Mouse (Mus musculus): ENCODE results near the gene Pate2. TPM values are rescaled to one million over a fixed set of nuclear protein-coding genes. Genes with fewer than 3 reads are reported as not detected.

Gene Pate2
- 0.57 and 0.84 TPM in 2 replicates for polyA plus RNA-seq (2015; fragmentation: Nextera tagmentation; extraction: Ambion mirVana)

- ATAC-seq (ENCODE audit: low FRiP score, low TSS enrichment) = peak; percentile 98
Observed at GRCm38 (mm10) chr9:35569571-35570534, at the start of gene Pate2, which contains the start of gene Hyls1. Gene Pate2, plus strand, starts transcription at chr9:35570284. Gene Hyls1, minus strand, starts transcription at chr9:35570398.

DNA sequence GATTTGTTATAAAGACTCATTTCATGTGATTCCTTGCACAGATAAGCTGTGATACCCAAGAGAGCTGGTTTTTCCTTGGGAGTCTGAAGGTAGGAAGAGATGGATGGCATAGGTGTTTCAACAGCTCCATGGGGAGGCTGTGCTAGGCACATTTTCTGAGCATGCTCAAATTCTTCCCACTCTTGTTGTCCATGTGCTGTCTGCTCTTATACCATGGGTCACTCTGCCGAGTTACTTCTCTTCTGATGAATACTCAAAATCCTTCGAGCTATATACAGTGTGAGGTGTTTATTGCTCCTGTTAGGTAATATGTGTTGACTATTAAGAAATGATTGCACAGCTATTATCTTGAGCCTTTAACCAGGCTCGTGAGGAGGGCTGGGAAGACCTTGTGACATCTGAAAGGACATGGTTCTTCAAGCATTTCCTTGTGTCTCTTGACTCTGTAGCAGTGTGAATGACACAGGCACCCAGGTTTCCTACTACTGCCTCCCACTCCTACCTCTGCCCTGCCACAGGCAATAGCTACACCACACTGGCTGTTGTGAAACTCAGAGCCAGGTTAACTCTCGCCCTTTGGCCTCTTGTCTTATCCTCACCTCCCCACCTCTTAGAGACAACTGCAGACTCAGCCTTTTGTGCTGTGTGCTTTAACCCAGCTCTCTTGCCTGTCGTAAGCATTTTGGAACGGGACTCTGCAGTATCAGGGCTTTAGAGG is 49.3 kb upstream of the Pate2 start:
- Histone ChIP-seq H3K27me3 (ENCODE audit: insufficient read depth, low read length) (no peaks in the 10 kb centered on the region), H3K9me3 (ENCODE audit: low read length) (no peaks in the 10 kb centered on the region), H3K36me3 (ENCODE audit: insufficient read depth, low read length) (no peaks in the 10 kb centered on the region), H3K4me3 (ENCODE audit: low read length) (no peak overlapping the region), H3K9ac (replicated peaks; ENCODE audit: low read length) (no peak overlapping the region), H3K27ac (ENCODE audit: low read length) (no peak overlapping the region), H3K4me1 (ENCODE audit: insufficient read depth, low read length) (peaks cover 7% of the 10 kb centered on the region; the same call in 1 of the 2 replicates), H3K4me2 (replicated peaks; ENCODE audit: low read depth, low read length) (no peak overlapping the region)
- 64% methylated on average over 6 of the region's 6 CpGs for WGBS
- ATAC-seq (ENCODE audit: low FRiP score, low TSS enrichment) = 0 out of 2 replicates have a peak, but pooled peaks have one; percentile 20

More at GRCm38 (mm10) chr9:35569571-35570534, at the start of gene Pate2, which contains the start of gene Hyls1:
- Histone ChIP-seq H3K4me2 (replicated peaks; ENCODE audit: low read depth, low read length) (peak within 1 kb of the TSS; percentile 92), H3K27ac (ENCODE audit: low read length) (peak within 1 kb of the TSS; percentile 75), H3K9ac (replicated peaks; ENCODE audit: low read length) (peak within 1 kb of the TSS; percentile 88), H3K9me3 (ENCODE audit: low read length) (no peaks in the 10 kb centered on the region), H3K4me3 (ENCODE audit: low read length) (peak within 1 kb of the TSS; percentile 87), H3K4me1 (ENCODE audit: insufficient read depth, low read length) (peaks cover 17% of the 10 kb centered on the region), H3K36me3 (ENCODE audit: insufficient read depth, low read length) (peaks cover 28% of the 10 kb centered on the region), H3K27me3 (ENCODE audit: insufficient read depth, low read length) (peaks cover 22% of the 10 kb centered on the region)
- under 1% methylated on average over 85 of the region's 86 CpGs for WGBS

DNA sequence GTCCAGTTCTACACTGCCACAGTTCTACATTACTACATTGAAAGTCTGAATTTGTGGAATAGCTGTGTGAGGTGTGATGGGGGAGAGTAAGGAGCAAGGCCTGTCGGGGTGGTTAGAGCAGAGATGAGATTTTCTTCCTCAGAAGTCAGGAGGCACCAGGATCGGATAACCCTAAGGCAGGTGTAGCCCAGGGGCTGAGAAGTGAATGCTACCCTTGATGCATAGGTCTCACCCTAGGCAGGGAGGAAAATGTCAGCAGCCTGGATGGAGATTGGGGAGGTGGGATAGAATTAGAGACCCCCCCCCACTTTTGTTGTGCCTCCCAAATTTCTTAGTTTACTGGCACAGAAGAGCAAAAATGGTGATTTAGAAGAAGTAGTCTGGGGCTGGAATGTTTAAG is 47.8 kb upstream of the Pate2 start:
- Histone ChIP-seq H3K4me1 (ENCODE audit: insufficient read depth, low read length) (peaks cover 7% of the 10 kb centered on the region; the same call in 1 of the 2 replicates), H3K36me3 (ENCODE audit: insufficient read depth, low read length) (no peaks in the 10 kb centered on the region), H3K27ac (ENCODE audit: low read length) (no peak overlapping the region)

DNA sequence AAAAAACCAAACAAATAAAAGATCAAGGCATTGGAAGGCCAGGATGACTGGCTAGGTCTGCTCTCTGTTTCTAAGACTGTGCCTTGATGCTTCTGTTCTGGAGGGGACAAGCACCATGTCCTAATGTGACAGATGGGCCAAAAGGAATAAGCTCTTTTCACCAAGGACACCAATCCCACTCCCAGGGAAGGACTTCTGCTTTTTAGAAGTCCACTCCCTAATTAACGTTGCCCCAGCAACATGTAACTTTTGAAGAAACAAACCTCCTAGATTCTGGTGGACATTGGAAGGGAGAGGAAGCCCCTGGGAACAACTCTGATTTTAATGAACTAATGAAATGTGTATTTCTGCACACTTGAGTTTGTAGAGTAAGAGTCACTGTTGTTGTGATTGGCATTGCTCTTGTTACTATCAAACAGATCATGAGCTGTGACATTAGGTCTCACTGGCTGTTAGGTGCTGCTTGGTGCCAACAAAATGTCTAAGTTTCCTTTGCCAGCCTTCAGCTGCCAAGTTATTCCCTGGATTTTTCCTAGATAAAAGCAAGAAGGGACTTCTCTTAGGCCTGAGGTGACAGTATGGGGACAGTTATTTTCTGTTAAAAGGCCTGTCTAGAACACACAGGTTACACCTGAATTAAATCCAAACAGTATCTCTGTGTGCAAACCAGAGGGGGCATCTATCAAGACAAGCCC is 47.1 kb upstream of the Pate2 start:
- 71% methylated on average over 1 of the region's 1 CpGs for WGBS
- ATAC-seq (ENCODE audit: low FRiP score, low TSS enrichment) = no peak
- Histone ChIP-seq H3K27ac (ENCODE audit: low read length) (no peak overlapping the region), H3K4me3 (ENCODE audit: low read length) (no peak overlapping the region), H3K36me3 (ENCODE audit: insufficient read depth, low read length) (no peaks in the 10 kb centered on the region), H3K4me2 (replicated peaks; ENCODE audit: low read depth, low read length) (no peak overlapping the region), H3K9me3 (ENCODE audit: low read length) (no peaks in the 10 kb centered on the region), H3K4me1 (ENCODE audit: insufficient read depth, low read length) (peaks cover 7% of the 10 kb centered on the region; the same call in 1 of the 2 replicates), H3K27me3 (ENCODE audit: insufficient read depth, low read length) (no peaks in the 10 kb centered on the region), H3K9ac (replicated peaks; ENCODE audit: low read length) (no peak overlapping the region)

More for the DNA sequence above, 47.8 kb upstream of the Pate2 start:
- Histone ChIP-seq H3K4me3 (ENCODE audit: low read length) (no peak overlapping the region), H3K4me2 (replicated peaks; ENCODE audit: low read depth, low read length) (no peak overlapping the region), H3K9me3 (ENCODE audit: low read length) (no peaks in the 10 kb centered on the region), H3K9ac (replicated peaks; ENCODE audit: low read length) (no peak overlapping the region), H3K27me3 (ENCODE audit: insufficient read depth, low read length) (no peaks in the 10 kb centered on the region)
- WGBS = 68% methylated on average over 2 of the region's 2 CpGs
- ATAC-seq (ENCODE audit: low FRiP score, low TSS enrichment) = no peak

- no peak overlapping the region for H3K4me2 ChIP-seq (replicated peaks; ENCODE audit: low read depth, low read length)
- no peak; the same call in 1 of the 2 replicates for ATAC-seq (ENCODE audit: low FRiP score, low TSS enrichment)
- no peaks in the 10 kb centered on the region for H3K9me3 ChIP-seq (ENCODE audit: low read length)
- no peak overlapping the region for H3K27ac ChIP-seq (ENCODE audit: low read length)
- H3K4me3 ChIP-seq (ENCODE audit: low read length) = no peak overlapping the region
- H3K9ac ChIP-seq (replicated peaks; ENCODE audit: low read length) = no peak overlapping the region
- H3K4me1 ChIP-seq (ENCODE audit: insufficient read depth, low read length) = peaks cover 7% of the 10 kb centered on the region; the same call in 1 of the 2 replicates
- H3K27me3 ChIP-seq (ENCODE audit: insufficient read depth, low read length) = no peaks in the 10 kb centered on the region
- WGBS = 45% methylated on average over 5 of the region's 5 CpGs
- no peaks in the 10 kb centered on the region for H3K36me3 ChIP-seq (ENCODE audit: insufficient read depth, low read length)
Observed at GRCm38 (mm10) chr9:35523541-35523940, 46.5 kb upstream of the Pate2 start.

DNA sequence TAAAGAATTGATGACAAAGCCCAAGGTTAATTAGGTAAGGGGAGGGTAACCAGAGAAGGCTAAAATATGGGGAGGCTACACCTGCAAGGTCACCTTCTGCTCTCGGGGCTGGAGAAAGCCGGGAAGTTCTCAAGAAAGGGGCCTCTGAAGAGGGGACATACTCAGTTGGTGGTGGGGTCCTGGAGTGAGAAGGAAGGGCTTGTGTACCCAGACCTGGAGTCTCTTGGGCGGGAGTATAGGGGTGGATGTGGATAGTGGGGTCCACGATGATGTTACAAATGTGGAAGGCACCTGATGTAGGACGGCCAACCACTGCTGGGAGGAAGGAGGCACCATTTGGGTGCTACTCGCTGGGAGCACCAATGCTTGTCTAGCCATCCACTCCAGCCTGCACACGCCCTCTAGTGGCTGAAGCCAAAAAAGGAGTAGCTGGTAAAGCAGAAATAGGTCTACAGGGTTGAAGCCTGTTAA is 46.1 kb upstream of the Pate2 start:
- no peak overlapping the region for H3K4me2 ChIP-seq (replicated peaks; ENCODE audit: low read depth, low read length)

DNA sequence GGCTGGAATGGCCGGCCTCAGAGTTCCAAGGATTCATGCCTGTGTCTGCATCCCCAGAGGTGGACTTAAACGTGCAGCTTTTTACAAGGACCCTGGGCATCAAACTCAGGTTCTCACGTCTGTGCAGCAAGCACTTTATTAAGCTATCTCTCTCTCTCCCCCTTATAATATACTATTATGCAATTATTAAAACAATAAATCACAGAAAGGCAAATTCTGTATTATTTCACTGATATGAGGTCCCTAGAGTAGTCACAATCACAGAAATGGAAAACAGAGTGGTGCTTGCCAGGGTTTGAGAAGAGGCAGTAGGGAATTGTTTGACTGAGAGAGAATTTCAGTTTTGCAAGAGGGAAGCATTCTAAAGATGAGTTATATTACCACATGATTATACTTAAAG is 40.9 kb upstream of the Pate2 start:
- Histone ChIP-seq H3K27ac (ENCODE audit: low read length) (no peak overlapping the region), H3K36me3 (ENCODE audit: insufficient read depth, low read length) (no peaks in the 10 kb centered on the region), H3K4me3 (ENCODE audit: low read length) (no peak overlapping the region), H3K4me1 (ENCODE audit: insufficient read depth, low read length) (no peaks in the 10 kb centered on the region), H3K27me3 (ENCODE audit: insufficient read depth, low read length) (no peaks in the 10 kb centered on the region), H3K4me2 (replicated peaks; ENCODE audit: low read depth, low read length) (no peak overlapping the region), H3K9ac (replicated peaks; ENCODE audit: low read length) (no peak overlapping the region), H3K9me3 (ENCODE audit: low read length) (no peaks in the 10 kb centered on the region)
- WGBS = 68% methylated on average over 3 of the region's 3 CpGs
- ATAC-seq (ENCODE audit: low FRiP score, low TSS enrichment) = no peak

More for the DNA sequence above, 46.1 kb upstream of the Pate2 start:
- no peaks in the 10 kb centered on the region for H3K9me3 ChIP-seq (ENCODE audit: low read length)
- H3K36me3 ChIP-seq (ENCODE audit: insufficient read depth, low read length) = no peaks in the 10 kb centered on the region
- H3K27me3 ChIP-seq (ENCODE audit: insufficient read depth, low read length) = no peaks in the 10 kb centered on the region
- no peak overlapping the region for H3K27ac ChIP-seq (ENCODE audit: low read length)
- H3K4me3 ChIP-seq (ENCODE audit: low read length) = no peak overlapping the region
- ATAC-seq (ENCODE audit: low FRiP score, low TSS enrichment) = peak; percentile 87
- WGBS = 17% methylated on average over 7 of the region's 7 CpGs
- H3K4me1 ChIP-seq (ENCODE audit: insufficient read depth, low read length) = peaks cover 7% of the 10 kb centered on the region; the same call in 1 of the 2 replicates
- no peak overlapping the region for H3K9ac ChIP-seq (replicated peaks; ENCODE audit: low read length)

DNA sequence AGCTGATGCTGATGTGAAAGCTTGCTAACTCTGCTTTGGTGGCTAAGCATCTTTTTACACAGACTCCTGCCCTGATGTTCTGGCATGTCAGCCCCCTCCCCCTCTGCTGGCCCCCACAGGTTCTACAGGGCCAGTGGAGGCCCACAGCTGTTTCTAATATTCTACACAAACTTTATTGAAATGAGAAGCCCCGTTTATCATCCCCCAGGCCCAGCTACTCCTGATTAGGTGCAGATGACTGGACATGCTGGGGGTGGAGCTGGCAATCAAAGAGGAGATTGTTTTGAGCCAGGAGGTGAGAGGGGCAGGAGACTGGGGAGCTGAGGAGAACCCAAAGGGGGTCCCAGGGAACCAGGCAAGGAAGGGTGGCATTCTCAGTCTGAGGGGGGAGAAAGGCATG is 40.3 kb upstream of the Pate2 start:
- H3K27ac ChIP-seq (ENCODE audit: low read length) = no peak overlapping the region

DNA sequence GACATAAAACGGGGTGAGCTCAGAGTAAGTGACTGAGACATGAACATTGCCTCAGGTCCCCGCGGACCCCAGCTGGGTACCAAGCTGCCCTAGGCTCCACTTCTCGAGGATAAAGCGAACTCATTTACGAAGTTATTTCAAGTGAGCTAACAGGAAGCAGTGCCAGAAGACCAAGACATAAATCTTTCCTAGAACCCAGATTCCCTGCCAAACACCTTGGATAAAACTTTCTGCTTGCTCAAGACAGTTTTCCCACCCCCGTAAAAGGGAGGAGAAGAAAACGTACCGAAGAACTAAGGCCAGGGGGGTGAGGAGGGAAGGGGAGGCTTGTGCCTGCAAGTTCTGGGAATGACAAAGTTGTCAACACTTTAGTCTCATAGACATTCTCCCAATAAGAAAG is 36.8 kb upstream of the Pate2 start:
- H3K4me3 ChIP-seq (ENCODE audit: low read length) = no peak overlapping the region
- H3K9me3 ChIP-seq (ENCODE audit: low read length) = no peaks in the 10 kb centered on the region
- peaks cover 12% of the 10 kb centered on the region for H3K4me1 ChIP-seq (ENCODE audit: insufficient read depth, low read length)
- ATAC-seq (ENCODE audit: low FRiP score, low TSS enrichment) = no peak
- H3K27me3 ChIP-seq (ENCODE audit: insufficient read depth, low read length) = no peaks in the 10 kb centered on the region
- WGBS = 33% methylated on average over 9 of the region's 9 CpGs
- no peak overlapping the region for H3K4me2 ChIP-seq (replicated peaks; ENCODE audit: low read depth, low read length)
- H3K9ac ChIP-seq (replicated peaks; ENCODE audit: low read length) = no peak overlapping the region
- no peaks in the 10 kb centered on the region for H3K36me3 ChIP-seq (ENCODE audit: insufficient read depth, low read length)
- H3K27ac ChIP-seq (ENCODE audit: low read length) = no peak overlapping the region

More for the DNA sequence above, 40.3 kb upstream of the Pate2 start:
- Histone ChIP-seq H3K4me3 (ENCODE audit: low read length) (no peak overlapping the region), H3K4me2 (replicated peaks; ENCODE audit: low read depth, low read length) (no peak overlapping the region), H3K4me1 (ENCODE audit: insufficient read depth, low read length) (no peaks in the 10 kb centered on the region), H3K36me3 (ENCODE audit: insufficient read depth, low read length) (no peaks in the 10 kb centered on the region), H3K9ac (replicated peaks; ENCODE audit: low read length) (no peak overlapping the region), H3K27me3 (ENCODE audit: insufficient read depth, low read length) (no peaks in the 10 kb centered on the region), H3K9me3 (ENCODE audit: low read length) (no peaks in the 10 kb centered on the region)
- ATAC-seq (ENCODE audit: low FRiP score, low TSS enrichment) = no peak
- WGBS = 33% methylated on average over 1 of the region's 1 CpGs
